Mouse (Mus musculus) common myeloid progenitor, adult 5-6 weeks (primary cell): ENCODE data around the gene Cr1l. TPM values are rescaled to one million over a fixed set of nuclear protein-coding genes. Genes with fewer than 3 reads are reported as not detected.

ENCODE experiments used
- ATAC-seq: replicated peaks from 2 replicates; pipeline ENCODE4 v1.8.0; 2016; ENCODE audit warnings: low read depth, mild to moderate bottlenecking, moderate TSS enrichment, inconsistent platforms; ENCODE audit not compliant: poor library complexity, severe bottlenecking
- total RNA-seq: library from RNA; stranded (forward); fragments of 200-1000, 187-1606 nt; gene quantifications from 2 replicates; pipeline ENCODE4 v1.2.3, GENCODE M21; 2017

Gene Cr1l
- total RNA-seq, result 101 and 120 TPM in 2 replicates

DNA sequence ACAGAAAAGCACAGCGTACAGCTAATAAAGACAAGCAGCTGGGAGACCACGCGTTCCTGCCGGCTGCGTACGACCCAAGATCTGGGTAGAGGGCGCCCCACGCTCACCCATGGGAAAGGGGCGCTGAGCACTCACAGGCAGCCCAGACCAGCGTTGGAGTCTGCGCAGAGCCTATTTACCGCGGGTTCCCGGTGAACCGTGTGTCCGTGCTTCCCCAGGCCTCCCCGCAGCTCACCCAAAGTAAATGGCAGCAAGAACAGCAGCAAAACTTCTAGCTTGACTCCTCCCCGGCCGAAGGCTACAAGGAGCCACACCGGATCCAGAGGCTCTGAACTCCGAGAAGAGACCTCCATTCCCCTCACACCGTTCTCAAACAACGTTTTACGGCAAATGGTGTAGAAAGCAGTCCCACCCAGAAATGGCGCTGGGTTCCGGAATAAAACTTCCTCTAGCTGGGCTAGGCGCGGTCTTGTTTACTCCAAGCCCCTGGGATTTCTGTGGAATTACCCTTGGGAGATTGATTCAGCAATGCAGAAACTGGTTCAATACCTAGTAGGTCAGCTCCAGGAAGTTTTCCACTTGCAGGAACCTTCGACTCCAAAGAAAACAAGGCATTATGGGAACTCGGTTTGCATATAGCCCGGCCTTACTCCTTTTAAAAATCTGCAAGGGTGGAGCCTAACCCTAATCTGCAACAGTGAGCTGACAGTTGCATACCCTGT lies at the start of gene Cr1l:
Cr1l (minus strand) TSS at position 634 of the 722 bp plus-strand sequence.
- peak; percentile 90 for ATAC-seq

DNA sequence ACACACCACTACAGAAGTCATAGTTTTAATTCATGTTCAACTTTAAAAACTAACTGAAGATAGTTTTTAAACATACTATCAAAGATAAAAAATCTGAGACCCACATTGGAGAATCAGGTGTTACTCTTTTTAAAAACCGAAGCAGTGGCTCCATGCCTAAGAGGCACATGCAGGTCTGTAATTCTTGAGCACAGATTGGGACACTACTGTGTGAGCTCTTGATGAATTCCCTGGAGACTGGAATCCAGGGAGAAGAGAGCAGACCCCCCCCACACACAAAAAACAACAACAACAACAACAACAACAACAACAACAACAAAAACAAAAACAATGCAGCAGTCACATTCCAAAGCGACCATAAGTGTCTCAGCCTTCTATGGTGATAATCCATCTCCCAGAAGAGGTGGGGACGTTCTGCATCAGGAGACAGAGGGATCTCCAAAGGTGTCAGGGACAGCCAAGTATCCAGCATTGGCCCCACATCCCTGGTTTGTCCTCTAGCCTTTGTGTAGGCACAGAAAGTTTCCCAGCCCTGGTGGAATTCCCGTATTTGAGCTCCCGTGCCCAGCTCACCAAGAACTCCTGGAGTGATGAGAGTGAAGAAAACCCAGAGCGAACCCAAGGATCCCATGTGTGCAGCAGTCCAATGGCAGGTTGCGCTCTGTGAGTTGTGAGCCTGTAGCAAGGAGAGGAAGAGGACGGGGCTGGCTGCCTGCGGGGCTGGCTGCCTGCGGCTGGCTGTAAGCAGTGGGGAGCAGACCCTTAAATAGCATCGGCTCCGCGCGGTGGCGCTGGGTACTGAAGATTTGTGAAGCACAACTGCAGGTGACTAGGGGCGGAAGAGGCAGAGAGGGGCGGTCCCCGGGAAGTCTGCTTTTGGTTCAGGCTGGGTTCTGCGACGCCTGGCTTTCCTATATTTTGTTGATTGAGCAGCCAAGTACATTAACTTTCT lies 44.9 kb upstream of the Cr1l start, which contains the start of gene Cr2:
Cr2 (minus strand) TSS at position 737 of the 952 bp plus-strand sequence.
- ATAC-seq, result peak; percentile 100

- ATAC-seq, result no peak
Measured at GRCm38 (mm10) chr1:195164996-195165755, 33.8 kb upstream of the Cr1l start.

GRCm38 (mm10) chr1:195132070-195132469 lies 684 bp upstream of the Cr1l start:
- ATAC-seq, result no peak

DNA sequence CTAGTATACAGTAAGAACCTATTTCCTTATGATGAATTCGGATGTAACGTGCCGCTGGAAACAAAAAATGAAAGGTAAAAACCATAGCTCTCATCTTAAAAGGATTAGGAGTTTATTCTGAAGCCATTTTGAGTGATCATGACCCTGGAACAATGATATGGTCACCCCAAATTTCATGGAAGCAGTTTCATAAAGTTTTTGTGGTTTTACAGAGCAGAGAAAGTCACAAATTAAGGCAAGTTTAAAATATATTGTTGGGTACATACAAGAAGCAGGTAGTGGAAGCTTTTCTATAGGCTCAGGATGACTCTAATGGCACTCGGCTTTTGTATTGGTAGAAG lies 259 bp upstream of the Cr1l start:
- no peak for ATAC-seq

- no peak for ATAC-seq
Measured at GRCm38 (mm10) chr1:195130479-195130878, 907 bp downstream of the Cr1l start.

- ATAC-seq, result no peak
Measured at GRCm38 (mm10) chr1:195129867-195130266, 1.5 kb downstream of the Cr1l start.

DNA sequence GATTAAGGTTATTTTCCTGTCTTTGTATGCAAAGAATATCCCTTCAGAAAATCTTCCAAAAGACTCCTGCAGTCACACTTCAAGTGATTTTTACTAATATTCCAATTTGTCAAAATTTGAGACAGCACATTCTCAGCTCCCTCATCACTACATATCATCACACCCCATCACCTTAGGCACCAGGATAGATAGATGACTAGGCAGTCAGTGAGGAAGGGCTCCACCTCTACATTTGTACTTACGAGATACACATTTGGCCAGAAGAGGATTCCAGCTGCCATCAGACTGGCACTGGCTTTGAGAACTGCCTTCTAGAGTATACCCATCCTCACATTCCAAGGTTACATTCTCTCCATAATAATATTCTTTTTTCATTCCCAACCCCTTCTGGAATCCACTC lies 17.0 kb downstream of the Cr1l start:
- no peak for ATAC-seq

- peak; percentile 77 for ATAC-seq
Measured at GRCm38 (mm10) chr1:195113621-195114020, 17.8 kb downstream of the Cr1l start.

- ATAC-seq, result 0 out of 2 replicates have a peak, but pooled peaks have one; percentile 22
Measured at GRCm38 (mm10) chr1:195100693-195101092, 30.7 kb downstream of the Cr1l start.

GRCm38 (mm10) chr1:195098004-195098403 lies 33.4 kb downstream of the Cr1l start:
- no peak for ATAC-seq

DNA sequence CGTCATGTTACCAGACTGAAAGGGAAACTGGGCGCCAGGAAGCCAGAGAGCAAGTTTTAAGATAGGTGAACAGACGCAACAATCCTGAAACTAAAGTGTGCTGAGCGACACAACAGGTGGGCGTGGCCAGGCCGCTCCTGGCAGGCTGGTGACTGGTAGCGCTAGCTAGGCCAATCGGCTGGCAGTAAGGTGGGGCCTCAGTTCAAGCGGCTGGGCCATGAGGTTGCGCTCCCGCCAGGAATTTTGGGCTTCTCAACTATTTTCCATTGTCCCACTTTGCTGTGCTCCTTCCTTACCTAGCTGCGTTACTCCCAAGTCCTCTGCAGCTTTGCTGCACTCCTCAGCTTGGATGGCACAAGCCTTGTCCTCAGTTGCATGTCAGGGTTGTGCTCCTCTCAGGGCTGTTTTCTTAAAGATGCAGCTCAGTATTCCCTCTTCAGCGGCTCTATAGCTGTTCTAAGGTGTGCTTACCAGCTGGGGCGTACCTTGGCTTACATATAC lies 39.1 kb downstream of the Cr1l start, which contains the start of gene Cd46:
Cd46 (minus strand) TSS at position 30 of the 501 bp plus-strand sequence.
- ATAC-seq, result peak; percentile 97

DNA sequence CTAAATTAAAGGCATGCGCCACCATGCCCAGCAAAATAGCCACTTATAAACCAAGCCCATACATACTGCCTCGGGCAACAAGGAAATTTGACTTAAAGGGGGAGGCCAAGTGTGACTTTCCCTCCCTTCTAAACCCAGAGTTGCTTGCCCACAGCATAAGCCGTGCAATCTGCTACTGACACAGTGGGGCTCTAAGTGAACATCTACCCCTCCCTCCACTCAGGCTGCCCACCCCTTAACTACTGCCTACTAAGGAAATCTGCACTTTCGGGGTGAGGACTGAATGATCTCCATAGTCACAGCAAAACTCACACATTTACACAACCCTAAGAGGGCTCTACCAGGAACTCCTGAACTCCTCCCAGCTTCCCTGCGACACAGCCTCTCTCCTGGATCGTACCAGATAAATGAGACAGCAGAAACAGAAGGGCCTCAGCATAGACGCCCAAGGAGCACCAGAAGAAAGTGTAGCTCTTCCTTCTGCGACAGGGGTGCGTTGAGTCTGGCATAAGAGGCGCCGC lies 39.6 kb downstream of the Cr1l start:
- peak; percentile 81 for ATAC-seq

- no peak for ATAC-seq
Measured at GRCm38 (mm10) chr1:195082142-195082541, 49.2 kb downstream of the Cr1l start.

Other genes with a start within 250 kb of the Cr1l start
- 546 and 601 TPM in 2 replicates for gene Cd34, start 192.8 kb downstream of the Cr1l start, total RNA-seq
- gene Cd46, start 39.3 kb downstream of the Cr1l start, total RNA-seq, result 1.3 and 1.4 TPM in 2 replicates
- not detected in 2 replicates for gene Cr2, start 45.1 kb upstream of the Cr1l start, total RNA-seq